Mouse (Mus musculus): ENCODE measurements around the gene Gdpd1. TPM values are rescaled to one million over a fixed set of nuclear protein-coding genes. Genes with fewer than 3 reads are reported as not detected.

Gene Gdpd1
- 155 TPM for polyA plus RNA-seq (2014; fragmentation: Illumina TruSeq; extraction: RNeasy Lipid Tissue Mini Kit (QIAGEN cat#74804); ENCODE audit: low replicate concordance)

DNA sequence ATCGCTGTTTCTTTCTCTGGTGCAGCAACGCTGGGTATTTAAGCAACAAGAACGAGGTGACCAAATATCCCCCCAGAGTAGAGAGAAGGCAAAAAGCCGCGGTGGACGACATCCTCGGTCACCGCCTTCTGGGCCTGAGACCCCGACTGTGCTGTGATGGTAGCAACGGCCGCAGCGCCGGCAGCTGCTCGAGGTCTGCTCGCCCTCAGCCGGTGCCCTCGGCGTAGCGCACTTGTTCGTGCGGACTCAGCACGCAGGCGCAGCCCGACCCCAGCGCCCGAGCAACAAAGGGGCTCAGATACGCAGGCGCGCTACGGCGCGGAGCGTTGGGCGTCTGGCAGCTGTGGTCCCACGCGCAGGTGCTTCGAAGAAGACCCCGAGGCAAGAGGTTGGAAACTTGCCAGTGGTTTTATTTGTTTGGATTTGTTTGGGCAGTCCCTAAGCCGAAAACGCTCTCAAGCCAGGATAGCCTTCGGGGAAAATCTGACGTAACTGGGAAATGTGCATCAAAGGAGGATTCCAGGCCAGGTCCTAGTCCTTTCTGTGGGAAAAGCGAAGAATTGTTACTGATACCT lies at the start of gene Gdpd1:
Gdpd1 (minus strand) TSS at position 197 of the 575 bp plus-strand sequence.

GRCm38 (mm10) chr11:87108755-87109518 lies 35.1 kb upstream of the Gdpd1 start, which contains the start of gene Ska2:
Gene Ska2, plus strand, starts transcription at chr11:87109234.

GRCm38 (mm10) chr11:87108409-87108754 lies 34.5 kb upstream of the Gdpd1 start, which contains the start of gene Prr11:
Gene Prr11, minus strand, starts transcription at chr11:87108708.

DNA sequence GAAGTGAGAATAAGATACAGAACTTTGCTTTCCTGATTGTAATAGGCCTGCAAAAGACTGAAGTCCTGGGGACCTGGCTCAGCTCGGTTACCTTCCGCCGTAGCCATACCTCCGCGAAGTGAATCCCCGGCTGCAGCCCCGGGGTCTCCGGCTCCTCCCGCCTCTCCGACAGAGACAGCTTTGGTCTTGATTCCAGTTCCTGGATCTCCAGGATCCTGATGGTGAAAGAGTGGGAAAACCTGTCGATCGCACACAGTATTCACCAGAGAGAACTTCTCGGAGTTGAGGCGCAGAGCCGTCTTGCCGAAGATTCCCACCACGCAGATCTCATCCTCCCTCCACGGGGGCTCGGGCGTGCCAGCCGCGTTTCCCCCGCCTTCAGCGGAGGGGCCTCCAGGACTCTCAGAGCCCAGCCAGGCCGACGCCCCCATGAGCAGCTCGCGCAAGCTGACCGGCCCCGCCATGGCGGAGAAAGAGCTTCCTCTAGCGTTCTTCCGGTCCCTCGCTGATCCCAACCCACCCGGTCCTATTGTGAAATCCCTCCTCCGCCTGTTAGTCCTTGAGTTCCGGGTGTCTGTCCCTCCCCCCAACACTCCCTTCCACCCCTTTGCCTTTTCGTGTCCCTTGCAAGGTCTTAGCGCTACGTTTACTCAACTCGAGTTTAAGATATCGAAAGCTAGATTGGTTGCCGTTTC lies 12.6 kb upstream of the Gdpd1 start, which contains the start of gene Smg8:
Smg8 (minus strand) TSS at position 485 of the 695 bp plus-strand sequence.

DNA sequence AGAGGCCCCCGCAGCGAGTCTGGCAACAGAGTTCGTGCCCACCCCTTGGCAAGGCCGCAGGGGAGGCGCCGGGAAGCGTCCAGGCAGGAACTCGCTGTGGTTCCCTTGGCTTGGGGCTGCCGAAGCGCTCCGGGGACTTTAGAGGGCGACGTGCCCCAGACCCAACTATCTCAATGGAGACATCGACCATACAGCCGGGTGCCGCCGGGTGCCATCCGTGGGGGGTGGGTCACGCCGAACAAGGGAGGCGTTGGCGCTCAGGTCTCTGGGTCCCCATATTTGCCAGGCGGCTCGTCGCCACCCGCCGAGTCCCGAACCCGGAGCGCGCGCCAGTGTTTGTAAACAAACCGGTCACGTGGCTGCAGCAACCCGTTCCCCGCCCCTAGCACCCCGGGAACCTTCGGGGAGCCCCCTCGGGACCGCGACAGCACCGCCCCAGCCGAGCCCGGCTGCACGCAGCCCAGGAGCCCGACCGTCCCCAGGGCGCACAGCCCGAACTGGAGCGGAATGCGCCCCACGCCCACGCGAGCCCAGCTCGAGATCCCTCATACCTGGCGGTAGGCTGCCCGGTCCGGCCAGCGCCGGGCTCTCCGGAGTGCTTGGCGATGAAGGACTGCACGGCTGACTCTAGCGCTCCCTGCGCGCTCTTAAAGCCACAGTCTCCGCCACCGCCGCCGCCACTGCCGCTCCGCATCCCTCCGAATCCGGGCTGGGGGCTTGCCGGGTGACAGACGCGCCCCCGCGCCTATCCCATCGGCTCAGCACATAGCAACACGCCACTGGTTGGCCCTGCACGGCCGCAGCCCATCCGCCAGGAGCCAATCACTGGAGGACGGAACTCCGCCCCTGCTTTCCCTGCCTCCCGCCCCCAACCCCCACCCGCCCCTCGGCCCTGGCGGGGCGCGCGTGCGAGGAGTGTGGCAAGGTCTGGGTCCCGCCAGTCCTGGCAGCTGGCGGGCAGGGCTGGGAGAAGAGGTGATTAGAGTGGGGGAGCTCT lies 80.5 kb downstream of the Gdpd1 start, which contains the start of gene Ypel2:
Ypel2 (minus strand) TSS at position 667 of the 997 bp plus-strand sequence.

Other genes starting within 250 kb of the Gdpd1 start
- gene Ypel2, start 80.4 kb downstream of the Gdpd1 start, polyA plus RNA-seq (2014; fragmentation: Illumina TruSeq; extraction: RNeasy Lipid Tissue Mini Kit (QIAGEN cat#74804); ENCODE audit: low replicate concordance): 29.1 TPM
- gene Smg8, start 12.7 kb upstream of the Gdpd1 start, polyA plus RNA-seq (2014; fragmentation: Illumina TruSeq; extraction: RNeasy Lipid Tissue Mini Kit (QIAGEN cat#74804); ENCODE audit: low replicate concordance): 4.4 TPM
- 15.3 TPM for gene Prr11, start 34.6 kb upstream of the Gdpd1 start, polyA plus RNA-seq (2014; fragmentation: Illumina TruSeq; extraction: RNeasy Lipid Tissue Mini Kit (QIAGEN cat#74804); ENCODE audit: low replicate concordance)
- 23.0 TPM for gene Ska2, start 35.2 kb upstream of the Gdpd1 start, polyA plus RNA-seq (2014; fragmentation: Illumina TruSeq; extraction: RNeasy Lipid Tissue Mini Kit (QIAGEN cat#74804); ENCODE audit: low replicate concordance)
- 13.2 TPM for gene Trim37, start 53.0 kb upstream of the Gdpd1 start, polyA plus RNA-seq (2014; fragmentation: Illumina TruSeq; extraction: RNeasy Lipid Tissue Mini Kit (QIAGEN cat#74804); ENCODE audit: low replicate concordance)

All from small intestine, adult 10 weeks (tissue).